Mouse (Mus musculus): ENCODE measurements around the gene Cdc25a. TPM values are rescaled to one million over a fixed set of nuclear protein-coding genes. Genes with fewer than 3 reads are reported as not detected.

Cdc25a gene
- polyA plus RNA-seq, 1 experiment from 2014 or later: 26.0 TPM

- Histone ChIP-seq H3K4me2 (ENCODE audit: low read depth, low read length) (0 out of 2 replicates have a peak overlapping the region, but pooled peaks have one; percentile 5), H3K27me3 (ENCODE audit: control insufficient read depth, insufficient read depth, low read length) (no peaks in the 10 kb centered on the region), H3K36me3 (ENCODE audit: control insufficient read depth, insufficient read depth, low read length) (peaks cover 30% of the 10 kb centered on the region), H3K9me3 (replicated peaks; ENCODE audit: control insufficient read depth, low read length) (no peaks in the 10 kb centered on the region), H3K9ac (ENCODE audit: low read length) (no peak overlapping the region), H3K27ac (ENCODE audit: low read length) (peak overlapping the region; percentile 67), H3K4me1 (ENCODE audit: control insufficient read depth, insufficient read depth, low read length) (peaks cover 15% of the 10 kb centered on the region), H3K4me3 (replicated peaks; ENCODE audit: low read length) (no peak overlapping the region)
- peak; percentile 15 for ATAC-seq (ENCODE audit: insufficient read depth, low FRiP score)
- 74% methylated on average over 1 of the region's 1 CpGs for WGBS
Measured at GRCm38 (mm10) chr9:109879305-109879704, 3.9 kb downstream of the Cdc25a start.

DNA sequence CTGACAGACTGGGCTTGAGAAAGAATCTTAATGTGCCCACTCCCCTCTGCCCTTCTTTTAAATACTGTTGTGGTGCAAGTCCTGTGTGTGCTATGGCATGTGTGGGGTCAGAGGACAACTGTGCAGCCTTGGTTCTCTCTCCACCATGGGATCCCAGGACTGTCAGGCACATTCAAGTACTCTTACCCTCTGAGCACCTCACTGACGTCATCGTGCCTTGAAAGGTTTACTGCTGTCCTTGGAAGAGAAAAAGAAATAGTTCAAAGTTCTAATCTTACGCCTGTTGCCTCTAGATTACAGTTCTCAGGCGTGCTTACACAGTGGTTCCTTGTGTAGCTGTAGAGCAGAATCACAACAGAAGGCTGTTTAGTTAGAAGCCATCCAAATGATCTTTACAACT is 10.9 kb downstream of the Cdc25a start:
- H3K9ac ChIP-seq (ENCODE audit: low read length): no peak overlapping the region
- 72% methylated on average over 4 of the region's 4 CpGs for whole genome bisulfite sequencing
- H3K36me3 ChIP-seq (ENCODE audit: control insufficient read depth, insufficient read depth, low read length): peaks cover 36% of the 10 kb centered on the region
- H3K4me2 ChIP-seq (ENCODE audit: low read depth, low read length): no peak overlapping the region
- ATAC-seq (ENCODE audit: insufficient read depth, low FRiP score): no peak
- no peaks in the 10 kb centered on the region for H3K4me1 ChIP-seq (ENCODE audit: control insufficient read depth, insufficient read depth, low read length)
- H3K9me3 ChIP-seq (replicated peaks; ENCODE audit: control insufficient read depth, low read length): no peaks in the 10 kb centered on the region
- no peaks in the 10 kb centered on the region for H3K27me3 ChIP-seq (ENCODE audit: control insufficient read depth, insufficient read depth, low read length)
- no peak overlapping the region for H3K27ac ChIP-seq (ENCODE audit: low read length)
- no peak overlapping the region for H3K4me3 ChIP-seq (replicated peaks; ENCODE audit: low read length)

DNA sequence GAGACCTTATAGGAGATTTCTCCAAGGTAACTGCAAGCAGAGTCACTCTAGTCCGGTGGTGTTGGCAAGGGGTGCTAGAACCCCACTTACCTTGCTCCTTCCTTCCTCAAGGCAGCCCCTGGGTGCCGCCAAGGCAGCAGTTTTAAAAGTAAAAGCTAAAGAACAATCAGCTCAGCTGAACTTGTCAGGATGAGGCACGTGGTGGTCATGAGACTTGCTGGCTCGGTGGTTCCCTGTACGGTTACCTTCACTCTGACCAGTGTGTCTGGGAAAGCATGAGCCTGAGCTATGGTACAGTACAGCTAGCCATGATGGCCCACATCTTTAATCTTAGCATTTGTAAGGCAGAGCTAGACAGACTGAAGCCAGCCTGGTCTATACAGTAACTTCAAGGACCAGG is 11.9 kb downstream of the Cdc25a start:
- H3K27ac ChIP-seq (ENCODE audit: low read length): no peak overlapping the region
- no peaks in the 10 kb centered on the region for H3K9me3 ChIP-seq (replicated peaks; ENCODE audit: control insufficient read depth, low read length)
- no peaks in the 10 kb centered on the region for H3K4me1 ChIP-seq (ENCODE audit: control insufficient read depth, insufficient read depth, low read length)
- no peak overlapping the region for H3K9ac ChIP-seq (ENCODE audit: low read length)
- no peaks in the 10 kb centered on the region for H3K27me3 ChIP-seq (ENCODE audit: control insufficient read depth, insufficient read depth, low read length)
- no peak overlapping the region for H3K4me3 ChIP-seq (replicated peaks; ENCODE audit: low read length)
- 83% methylated on average over 5 of the region's 5 CpGs for WGBS
- H3K36me3 ChIP-seq (ENCODE audit: control insufficient read depth, insufficient read depth, low read length): peaks cover 39% of the 10 kb centered on the region
- no peak for ATAC-seq (ENCODE audit: insufficient read depth, low FRiP score)
- H3K4me2 ChIP-seq (ENCODE audit: low read depth, low read length): no peak overlapping the region

DNA sequence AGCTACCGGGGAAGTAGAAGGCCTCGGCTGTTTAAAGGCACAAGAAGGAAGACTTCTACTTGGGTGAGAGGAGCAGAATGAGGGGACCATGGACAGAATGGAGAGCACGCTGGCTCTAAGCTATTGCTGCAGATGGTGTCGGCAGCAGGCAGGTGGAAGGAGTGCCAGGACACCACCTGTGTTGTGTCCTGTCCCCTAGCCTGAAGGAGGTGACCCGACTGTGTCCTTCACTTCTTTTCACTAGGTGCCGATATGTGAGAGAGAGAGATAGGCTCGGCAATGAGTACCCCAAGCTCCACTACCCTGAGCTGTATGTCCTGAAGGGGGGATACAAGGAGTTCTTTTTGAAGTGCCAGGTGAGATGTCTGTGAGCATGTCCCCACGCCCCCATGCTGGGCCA is 16.1 kb downstream of the Cdc25a start:
- no peak for ATAC-seq (ENCODE audit: insufficient read depth, low FRiP score)
- H3K27ac ChIP-seq (ENCODE audit: low read length): no peak overlapping the region
- WGBS: 87% methylated on average over 8 of the region's 8 CpGs
- peaks cover 4% of the 10 kb centered on the region; the same call in 1 of the 2 replicates for H3K4me1 ChIP-seq (ENCODE audit: control insufficient read depth, insufficient read depth, low read length)
- H3K27me3 ChIP-seq (ENCODE audit: control insufficient read depth, insufficient read depth, low read length): no peaks in the 10 kb centered on the region
- no peak overlapping the region for H3K4me2 ChIP-seq (ENCODE audit: low read depth, low read length)
- H3K9me3 ChIP-seq (replicated peaks; ENCODE audit: control insufficient read depth, low read length): no peaks in the 10 kb centered on the region
- H3K36me3 ChIP-seq (ENCODE audit: control insufficient read depth, insufficient read depth, low read length): peaks cover 29% of the 10 kb centered on the region
- H3K9ac ChIP-seq (ENCODE audit: low read length): no peak overlapping the region
- no peak overlapping the region for H3K4me3 ChIP-seq (replicated peaks; ENCODE audit: low read length)

DNA sequence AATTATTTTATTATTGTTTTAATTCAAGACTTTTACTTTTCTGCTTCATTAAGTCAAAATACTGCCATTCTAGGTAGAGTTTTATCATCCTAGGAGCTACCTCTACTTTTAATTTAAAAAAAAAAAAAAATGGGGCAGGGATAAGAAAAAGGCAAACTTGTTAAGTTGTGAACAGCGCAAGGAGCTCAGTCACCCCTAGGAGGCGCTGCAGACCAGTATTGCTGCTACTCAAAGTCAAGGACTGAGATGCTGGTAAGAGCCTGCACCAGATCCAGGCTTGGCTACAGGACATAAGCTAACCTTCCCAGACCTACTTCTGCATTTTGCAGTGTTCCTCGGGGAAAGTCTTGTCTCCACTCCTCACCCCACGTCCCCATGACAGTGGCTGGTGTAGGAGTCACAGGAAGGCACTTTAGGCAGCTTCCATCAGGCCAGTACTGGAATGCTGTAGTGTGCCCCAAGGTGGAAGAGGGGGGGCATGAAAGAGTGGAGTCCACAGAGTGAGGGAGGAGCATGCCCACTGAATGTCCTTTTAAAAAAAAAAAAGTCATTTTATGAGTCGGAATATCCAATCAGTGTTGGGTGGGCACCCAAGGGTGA is 17.4 kb downstream of the Cdc25a start:
- H3K4me1 ChIP-seq (ENCODE audit: control insufficient read depth, insufficient read depth, low read length): peaks cover 4% of the 10 kb centered on the region; the same call in 1 of the 2 replicates
- H3K9me3 ChIP-seq (replicated peaks; ENCODE audit: control insufficient read depth, low read length): no peaks in the 10 kb centered on the region
- H3K9ac ChIP-seq (ENCODE audit: low read length): no peak overlapping the region
- H3K36me3 ChIP-seq (ENCODE audit: control insufficient read depth, insufficient read depth, low read length): peaks cover 25% of the 10 kb centered on the region
- ATAC-seq (ENCODE audit: insufficient read depth, low FRiP score): no peak
- H3K4me2 ChIP-seq (ENCODE audit: low read depth, low read length): no peak overlapping the region
- no peaks in the 10 kb centered on the region for H3K27me3 ChIP-seq (ENCODE audit: control insufficient read depth, insufficient read depth, low read length)
- H3K4me3 ChIP-seq (replicated peaks; ENCODE audit: low read length): no peak overlapping the region
- WGBS: 64% methylated on average over 5 of the region's 5 CpGs
- H3K27ac ChIP-seq (ENCODE audit: low read length): no peak overlapping the region

GRCm38 (mm10) chr9:109894413-109895090 is 19.2 kb downstream of the Cdc25a start:
- ATAC-seq (ENCODE audit: insufficient read depth, low FRiP score): peak; percentile 72; the same call in 1 of the 2 replicates
- peak overlapping the region; percentile 14; the same call in 1 of the 2 replicates for H3K9ac ChIP-seq (ENCODE audit: low read length)
- no peak overlapping the region for H3K4me3 ChIP-seq (replicated peaks; ENCODE audit: low read length)
- no peaks in the 10 kb centered on the region for H3K27me3 ChIP-seq (ENCODE audit: control insufficient read depth, insufficient read depth, low read length)
- H3K36me3 ChIP-seq (ENCODE audit: control insufficient read depth, insufficient read depth, low read length): peaks cover 9% of the 10 kb centered on the region
- H3K27ac ChIP-seq (ENCODE audit: low read length): peak overlapping the region; percentile 50; the same call in 1 of the 2 replicates
- peaks cover 4% of the 10 kb centered on the region for H3K4me1 ChIP-seq (ENCODE audit: control insufficient read depth, insufficient read depth, low read length)
- no peak overlapping the region for H3K4me2 ChIP-seq (ENCODE audit: low read depth, low read length)
- H3K9me3 ChIP-seq (replicated peaks; ENCODE audit: control insufficient read depth, low read length): no peaks in the 10 kb centered on the region
- WGBS: 29% methylated on average over 6 of the region's 6 CpGs

- no peaks in the 10 kb centered on the region for H3K9me3 ChIP-seq (replicated peaks; ENCODE audit: control insufficient read depth, low read length)
- peaks cover 8% of the 10 kb centered on the region for H3K36me3 ChIP-seq (ENCODE audit: control insufficient read depth, insufficient read depth, low read length)
- 61% methylated on average over 6 of the region's 6 CpGs for WGBS
- H3K9ac ChIP-seq (ENCODE audit: low read length): no peak overlapping the region
- H3K4me3 ChIP-seq (replicated peaks; ENCODE audit: low read length): no peak overlapping the region
- no peaks in the 10 kb centered on the region for H3K27me3 ChIP-seq (ENCODE audit: control insufficient read depth, insufficient read depth, low read length)
- no peak overlapping the region for H3K27ac ChIP-seq (ENCODE audit: low read length)
- peak; percentile 32; the same call in 1 of the 2 replicates for ATAC-seq (ENCODE audit: insufficient read depth, low FRiP score)
- H3K4me2 ChIP-seq (ENCODE audit: low read depth, low read length): no peak overlapping the region
- peaks cover 4% of the 10 kb centered on the region for H3K4me1 ChIP-seq (ENCODE audit: control insufficient read depth, insufficient read depth, low read length)
Measured at GRCm38 (mm10) chr9:109895593-109895992, 20.2 kb downstream of the Cdc25a start.

DNA sequence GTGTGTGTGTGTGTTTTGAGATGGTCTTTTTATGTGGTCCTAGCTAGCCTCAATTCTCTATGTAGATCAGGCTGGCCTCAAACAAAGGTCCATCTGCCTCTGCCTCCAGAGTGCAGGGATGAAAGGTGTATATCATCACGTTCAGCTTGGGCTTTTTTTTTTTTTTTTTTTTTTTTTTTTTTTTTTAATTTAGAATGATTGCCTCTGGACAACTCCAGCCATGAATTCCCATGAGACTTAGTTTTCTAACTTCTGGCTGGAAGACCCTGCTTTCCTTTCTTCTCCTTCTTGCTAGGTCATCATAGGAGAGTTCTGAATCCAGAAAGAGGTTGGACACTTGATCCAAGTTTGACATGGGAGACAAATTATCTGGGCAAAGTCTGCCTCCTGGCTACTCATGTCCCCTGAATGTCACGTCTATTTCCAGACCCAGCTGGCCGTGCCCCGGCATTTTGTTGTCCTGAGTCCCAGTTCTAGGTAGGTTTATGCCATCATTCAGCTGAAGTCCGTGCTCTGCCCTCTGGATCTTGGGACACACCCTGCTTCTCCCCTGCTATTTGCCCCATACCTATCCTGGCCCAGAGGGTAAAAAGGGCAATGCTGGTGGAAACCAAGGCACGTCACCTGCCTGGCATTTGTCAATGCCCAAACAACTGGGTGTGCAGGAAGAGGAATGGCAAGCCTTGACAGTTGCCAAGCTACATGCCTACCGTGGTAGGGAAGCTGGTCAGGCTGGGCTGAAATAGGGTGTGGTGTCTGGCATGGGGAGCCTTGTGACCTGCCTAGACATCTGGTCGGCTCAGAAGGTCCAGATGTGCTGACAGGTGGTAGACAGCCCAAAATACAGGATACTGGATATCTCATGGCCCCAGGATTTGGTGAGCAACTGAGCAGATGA is 21.1 kb downstream of the Cdc25a start:
- Histone ChIP-seq H3K9ac (ENCODE audit: low read length) (no peak overlapping the region), H3K36me3 (ENCODE audit: control insufficient read depth, insufficient read depth, low read length) (peaks cover 8% of the 10 kb centered on the region), H3K4me3 (replicated peaks; ENCODE audit: low read length) (no peak overlapping the region), H3K9me3 (replicated peaks; ENCODE audit: control insufficient read depth, low read length) (no peaks in the 10 kb centered on the region), H3K27me3 (ENCODE audit: control insufficient read depth, insufficient read depth, low read length) (no peaks in the 10 kb centered on the region), H3K27ac (ENCODE audit: low read length) (no peak overlapping the region), H3K4me1 (ENCODE audit: control insufficient read depth, insufficient read depth, low read length) (peaks cover 4% of the 10 kb centered on the region), H3K4me2 (ENCODE audit: low read depth, low read length) (no peak overlapping the region)
- ATAC-seq (ENCODE audit: insufficient read depth, low FRiP score): no peak
- 74% methylated on average over 8 of the region's 8 CpGs for WGBS

DNA sequence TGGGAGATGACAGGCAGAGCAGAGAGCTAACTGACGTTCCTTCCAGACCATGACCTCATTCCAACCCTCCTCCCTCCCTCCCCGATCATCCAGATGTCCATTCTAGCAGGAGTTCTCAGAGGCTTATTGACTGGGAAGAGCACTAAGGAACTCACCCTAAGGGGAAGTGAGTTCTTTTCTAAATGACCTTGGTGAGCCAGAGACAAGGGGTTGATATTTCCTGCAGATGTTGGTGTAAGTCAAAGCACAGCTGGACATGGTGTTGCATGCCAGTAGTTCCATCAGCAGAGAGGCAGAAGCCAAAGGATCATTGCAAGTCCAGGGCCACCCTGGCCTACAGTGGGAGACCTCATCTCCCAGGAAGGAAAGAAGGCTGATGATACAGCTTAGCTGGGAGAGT is 22.6 kb downstream of the Cdc25a start:
- WGBS: 49% methylated on average over 2 of the region's 2 CpGs
- peak overlapping the region; percentile 41; the same call in 1 of the 2 replicates for H3K27ac ChIP-seq (ENCODE audit: low read length)

More for the DNA sequence above, 22.6 kb downstream of the Cdc25a start:
- ATAC-seq (ENCODE audit: insufficient read depth, low FRiP score): no peak
- Histone ChIP-seq H3K36me3 (ENCODE audit: control insufficient read depth, insufficient read depth, low read length) (peaks cover 5% of the 10 kb centered on the region; the same call in 1 of the 2 replicates), H3K27me3 (ENCODE audit: control insufficient read depth, insufficient read depth, low read length) (no peaks in the 10 kb centered on the region), H3K4me3 (replicated peaks; ENCODE audit: low read length) (no peak overlapping the region), H3K4me1 (ENCODE audit: control insufficient read depth, insufficient read depth, low read length) (peaks cover 4% of the 10 kb centered on the region), H3K9ac (ENCODE audit: low read length) (no peak overlapping the region), H3K9me3 (replicated peaks; ENCODE audit: control insufficient read depth, low read length) (no peaks in the 10 kb centered on the region), H3K4me2 (ENCODE audit: low read depth, low read length) (no peak overlapping the region)

Data from stomach, embryonic 16.5 days (tissue).